Comparison of ENCODE assay signal across 18 mouse cellular contexts in genomic region chr12:118156986-118157385, GRCm38 (mm10). TPM values are rescaled to one million over a fixed set of nuclear protein-coding genes. Genes with fewer than 3 reads are reported as not detected.
"Had no signal": no experiment of that assay in that cellular context is flagged by ENCODE, and none has a peak within 500 bp of the region (broad histone marks: within the 10 kb centered on the region; RNA-seq: fewer than 3 reads in every experiment).

No protein-coding gene starts in this region.

- H3K9ac ChIP-seq: lung, embryonic 14.5 days; midbrain, embryonic 13.5 days; neural tube, embryonic 13.5 days; neural tube, embryonic 15.5 days had no signal

- H3K4me1 ChIP-seq: midbrain, embryonic 10.5 days; midbrain, embryonic 13.5 days had no signal

- H3K27ac ChIP-seq: midbrain, embryonic 10.5 days; midbrain, embryonic 13.5 days; neural tube, embryonic 13.5 days; neural tube, embryonic 15.5 days had no signal

- H3K4me3 ChIP-seq: midbrain, embryonic 10.5 days; midbrain, embryonic 13.5 days; myocyte; neural tube, embryonic 13.5 days; neural tube, embryonic 15.5 days had no signal

- H3K27me3 ChIP-seq: midbrain, embryonic 13.5 days; neural tube, embryonic 13.5 days; neural tube, embryonic 15.5 days had no signal

- H3K4me2 ChIP-seq: lung, embryonic 14.5 days; midbrain, embryonic 13.5 days; neural tube, embryonic 13.5 days; neural tube, embryonic 15.5 days had no signal

- ATAC-seq: midbrain, embryonic 13.5 days; midbrain, embryonic 16.5 days had no signal

- H3K36me3 ChIP-seq: midbrain, embryonic 10.5 days; midbrain, embryonic 13.5 days; neural tube, embryonic 13.5 days; neural tube, embryonic 15.5 days had no signal

- H3K9me3 ChIP-seq: midbrain, embryonic 10.5 days; midbrain, embryonic 13.5 days; neural tube, embryonic 13.5 days; neural tube, embryonic 15.5 days had no signal

- DNase-seq: lung, adult 18-20 months; lung, embryonic 14.5 days; lung, postnatal 10 days; lung, postnatal 4 days; retina, postnatal 1 day; right cerebral cortex, adult 18-20 months; right cerebral cortex, postnatal 25 days; right cerebral cortex, postnatal 4 days; spleen, adult 18-20 months; thymus, adult 18-20 months; thymus, postnatal 14 days; thymus, postnatal 36 days had no signal

RNA-seq across cellular contexts. Expression of gene Dnah11, which starts 41.9 kb away (rescaled TPM):
- polyA plus RNA-seq: myocyte had no signal
